Mouse (Mus musculus) 416B (cell line): ENCODE data around the gene Bsnd.

Experiments
- DNase-seq: peaks from one replicate; pipeline ENCODE4 v3.0.0; 2011; ENCODE audit warnings: low read depth

Bsnd gene

GRCm38 (mm10) chr4:106483215-106483727, 8.8 kb downstream of the Bsnd start:
- DNase-seq, result no peak

- DNase-seq, result no peak
Measured at GRCm38 (mm10) chr4:106480545-106480944, 11.5 kb downstream of the Bsnd start.

GRCm38 (mm10) chr4:106474241-106474640, 17.8 kb downstream of the Bsnd start:
- peak; percentile 64 for DNase-seq

- peak; percentile 84 for DNase-seq
Measured at GRCm38 (mm10) chr4:106472335-106472734, 19.7 kb downstream of the Bsnd start.

- DNase-seq, result no peak
Measured at GRCm38 (mm10) chr4:106470921-106471320, 21.2 kb downstream of the Bsnd start.

- DNase-seq, result no peak
Measured at GRCm38 (mm10) chr4:106467420-106468110, 24.5 kb downstream of the Bsnd start.

GRCm38 (mm10) chr4:106463174-106463801, 28.8 kb downstream of the Bsnd start:
- DNase-seq, result no peak

- peak; percentile 41 for DNase-seq
Measured at GRCm38 (mm10) chr4:106462524-106462923, 29.6 kb downstream of the Bsnd start.

GRCm38 (mm10) chr4:106462016-106462415, 30.1 kb downstream of the Bsnd start:
- DNase-seq, result no peak

GRCm38 (mm10) chr4:106454541-106454940, 37.5 kb downstream of the Bsnd start:
- DNase-seq, result no peak

GRCm38 (mm10) chr4:106453516-106453915, 38.6 kb downstream of the Bsnd start:
- DNase-seq, result no peak

GRCm38 (mm10) chr4:106453108-106453507, 39.0 kb downstream of the Bsnd start:
- no peak for DNase-seq

GRCm38 (mm10) chr4:106452401-106452800, 39.7 kb downstream of the Bsnd start:
- DNase-seq, result no peak

GRCm38 (mm10) chr4:106449306-106449705, 42.8 kb downstream of the Bsnd start:
- DNase-seq, result no peak

GRCm38 (mm10) chr4:106443182-106443581, 48.9 kb downstream of the Bsnd start:
- DNase-seq, result no peak

GRCm38 (mm10) chr4:106438763-106439162, 53.3 kb downstream of the Bsnd start:
- no peak for DNase-seq

GRCm38 (mm10) chr4:106437207-106437606, 54.9 kb downstream of the Bsnd start:
- DNase-seq, result no peak

GRCm38 (mm10) chr4:106436475-106436874, 55.6 kb downstream of the Bsnd start:
- DNase-seq, result peak; percentile 73

- no peak for DNase-seq
Measured at GRCm38 (mm10) chr4:106435426-106435825, 56.7 kb downstream of the Bsnd start.
